Mouse (Mus musculus): ENCODE data around the gene Smg1. TPM values are rescaled to one million over a fixed set of nuclear protein-coding genes. Genes with fewer than 3 reads are reported as not detected.

Gene Smg1
- polyA plus RNA-seq, 1 experiment from 2014 or later: 22.4 TPM

DNA sequence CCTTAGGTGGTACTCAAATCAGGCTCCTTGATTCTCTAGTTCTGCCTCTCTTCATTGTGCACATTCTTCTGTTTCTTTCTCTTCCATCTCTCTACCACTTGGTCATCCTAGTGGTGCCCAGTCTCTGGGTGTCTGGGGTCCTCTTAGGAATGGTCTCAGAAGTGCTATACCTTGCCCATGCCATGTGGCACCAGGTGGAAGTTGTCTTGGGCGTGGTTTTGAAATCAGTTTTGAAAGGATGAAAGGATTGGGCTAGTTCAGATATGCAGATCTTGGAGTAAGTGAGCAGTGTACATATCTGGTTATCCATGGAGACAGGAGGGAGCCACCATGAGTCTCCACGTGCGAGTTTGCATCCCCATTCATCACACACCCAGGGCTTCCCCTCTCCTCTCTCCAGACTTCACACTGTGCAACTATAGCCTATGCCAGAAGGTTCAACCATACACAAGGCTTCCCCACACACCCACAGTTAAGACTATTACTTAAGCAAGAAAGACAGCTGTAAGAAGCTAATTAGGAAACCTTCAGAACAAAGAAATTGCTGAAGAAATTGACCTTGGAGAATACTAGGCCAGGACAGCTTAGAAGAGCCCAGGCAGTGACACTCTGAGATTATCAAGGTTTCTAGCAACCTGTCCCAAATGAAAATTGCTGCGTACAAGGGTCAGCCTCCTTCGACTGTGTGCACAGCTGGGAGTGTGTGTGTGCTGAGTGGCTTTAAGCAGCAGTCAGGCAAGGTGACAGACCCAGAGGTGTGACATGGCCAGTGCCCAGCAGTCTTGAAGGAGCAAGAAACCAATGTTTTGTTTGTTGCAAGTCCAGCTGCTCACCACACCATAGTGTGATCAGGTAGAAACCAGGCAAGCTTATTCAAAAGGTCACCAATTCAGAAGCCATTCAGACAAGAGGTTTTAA is 139.7 kb downstream of the Smg1 start:
- H3K27me3 ChIP-seq (ENCODE audit: control insufficient read depth, insufficient read depth, low read length): no peaks in the 10 kb centered on the region
- DNase-seq (ENCODE audit: low spot score): peak; percentile 52
- H3K4me1 ChIP-seq (replicated peaks; ENCODE audit: control insufficient read depth, insufficient read depth, low read length): no peaks in the 10 kb centered on the region
- H3K9me3 ChIP-seq (ENCODE audit: control insufficient read depth, low read length): no peaks in the 10 kb centered on the region
- peaks cover 8% of the 10 kb centered on the region; the same call in 1 of the 2 replicates for H3K36me3 ChIP-seq (ENCODE audit: control insufficient read depth, insufficient read depth, low read length)
- 42% methylated on average over 5 of the region's 5 CpGs for WGBS
- H3K27ac ChIP-seq (ENCODE audit: low read depth, low read length): peak overlapping the region; percentile 31; the same call in 1 of the 2 replicates
- H3K4me2 ChIP-seq (ENCODE audit: low read depth, low read length, severe bottlenecking): no peak overlapping the region
- peak; percentile 35 for ATAC-seq (replicated peaks; ENCODE audit: low FRiP score)
- H3K9ac ChIP-seq (ENCODE audit: low read length): no peak overlapping the region
- H3K4me3 ChIP-seq (ENCODE audit: low read depth, low read length): no peak overlapping the region

DNA sequence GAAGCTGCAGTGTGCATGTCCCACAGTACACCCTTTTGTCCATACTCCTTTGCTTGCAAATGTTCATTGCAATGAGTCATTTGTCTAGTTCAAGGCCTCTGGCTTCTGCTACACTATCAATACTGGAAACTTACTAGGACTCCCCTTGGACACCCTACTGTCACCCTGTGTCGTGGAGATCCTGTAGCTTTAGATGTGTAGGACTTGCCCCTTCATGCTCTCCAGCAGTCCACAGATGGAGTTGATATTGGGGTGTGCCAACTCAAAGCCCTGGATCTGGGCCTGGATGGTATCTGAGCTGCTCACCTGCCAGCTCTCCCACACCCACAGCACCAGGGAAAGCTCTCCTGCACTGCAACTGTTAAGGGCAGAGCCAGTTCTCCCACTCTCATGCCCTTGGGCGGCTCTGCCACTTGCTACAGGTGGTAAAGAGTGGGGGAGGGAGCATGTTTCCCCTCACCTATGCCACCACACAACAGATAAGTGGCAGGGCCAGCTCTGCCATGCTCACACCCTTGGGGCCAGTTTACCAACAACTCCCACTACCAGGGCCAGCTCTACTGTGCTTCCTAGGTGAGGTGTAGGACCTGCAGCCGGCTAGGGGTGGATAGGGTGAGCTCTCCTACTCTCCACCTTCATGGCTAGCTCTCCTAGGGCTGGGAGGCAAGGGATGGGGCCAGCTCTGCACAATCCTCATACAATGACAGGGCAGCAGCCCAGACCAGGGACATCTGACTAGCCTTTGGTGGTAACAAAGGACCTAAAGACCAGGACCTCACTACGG is 140.6 kb downstream of the Smg1 start:
- 46% methylated on average over 4 of the region's 4 CpGs for WGBS
- Histone ChIP-seq H3K27ac (ENCODE audit: low read depth, low read length) (peak overlapping the region; percentile 31; the same call in 1 of the 2 replicates), H3K4me3 (ENCODE audit: low read depth, low read length) (no peak overlapping the region)

DNA sequence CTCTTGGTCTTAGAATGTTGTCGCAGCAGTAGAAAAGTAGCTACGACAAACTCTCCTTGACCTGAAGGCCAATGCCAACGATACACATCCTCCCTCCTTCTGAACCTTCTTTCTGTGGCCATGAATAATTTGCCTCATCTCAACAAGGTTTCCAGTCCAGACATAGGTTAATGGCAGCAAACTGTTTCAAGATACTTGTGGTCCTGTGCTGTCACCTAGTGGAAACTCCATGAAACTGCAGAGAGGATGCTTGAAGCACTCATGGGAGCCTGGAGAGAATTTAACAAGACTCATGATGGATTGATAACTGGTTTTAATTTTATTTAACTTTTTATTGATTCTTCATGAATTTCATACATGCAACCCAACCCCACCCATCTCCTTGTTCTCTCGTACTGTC is 141.2 kb downstream of the Smg1 start:
- peak; percentile 65 for DNase-seq (ENCODE audit: low spot score)
- ATAC-seq (replicated peaks; ENCODE audit: low FRiP score): no peak
- no peaks in the 10 kb centered on the region for H3K27me3 ChIP-seq (ENCODE audit: control insufficient read depth, insufficient read depth, low read length)
- no peak overlapping the region for H3K4me3 ChIP-seq (ENCODE audit: low read depth, low read length)
- no peak overlapping the region for H3K4me2 ChIP-seq (ENCODE audit: low read depth, low read length, severe bottlenecking)
- no peaks in the 10 kb centered on the region for H3K9me3 ChIP-seq (ENCODE audit: control insufficient read depth, low read length)
- H3K27ac ChIP-seq (ENCODE audit: low read depth, low read length): no peak overlapping the region
- H3K36me3 ChIP-seq (ENCODE audit: control insufficient read depth, insufficient read depth, low read length): no peaks in the 10 kb centered on the region; the same call in 1 of the 2 replicates
- H3K4me1 ChIP-seq (replicated peaks; ENCODE audit: control insufficient read depth, insufficient read depth, low read length): no peaks in the 10 kb centered on the region
- 51% methylated on average over 4 of the region's 4 CpGs for WGBS
- H3K9ac ChIP-seq (ENCODE audit: low read length): no peak overlapping the region

More for the DNA sequence above, 140.6 kb downstream of the Smg1 start:
- Histone ChIP-seq H3K27me3 (ENCODE audit: control insufficient read depth, insufficient read depth, low read length) (no peaks in the 10 kb centered on the region), H3K4me1 (replicated peaks; ENCODE audit: control insufficient read depth, insufficient read depth, low read length) (no peaks in the 10 kb centered on the region), H3K36me3 (ENCODE audit: control insufficient read depth, insufficient read depth, low read length) (peaks cover under 1% of the 10 kb centered on the region; the same call in 1 of the 2 replicates), H3K9ac (ENCODE audit: low read length) (no peak overlapping the region), H3K9me3 (ENCODE audit: control insufficient read depth, low read length) (no peaks in the 10 kb centered on the region), H3K4me2 (ENCODE audit: low read depth, low read length, severe bottlenecking) (no peak overlapping the region)
- peak; percentile 43 for ATAC-seq (replicated peaks; ENCODE audit: low FRiP score)
- DNase-seq (ENCODE audit: low spot score): peak; percentile 59

DNA sequence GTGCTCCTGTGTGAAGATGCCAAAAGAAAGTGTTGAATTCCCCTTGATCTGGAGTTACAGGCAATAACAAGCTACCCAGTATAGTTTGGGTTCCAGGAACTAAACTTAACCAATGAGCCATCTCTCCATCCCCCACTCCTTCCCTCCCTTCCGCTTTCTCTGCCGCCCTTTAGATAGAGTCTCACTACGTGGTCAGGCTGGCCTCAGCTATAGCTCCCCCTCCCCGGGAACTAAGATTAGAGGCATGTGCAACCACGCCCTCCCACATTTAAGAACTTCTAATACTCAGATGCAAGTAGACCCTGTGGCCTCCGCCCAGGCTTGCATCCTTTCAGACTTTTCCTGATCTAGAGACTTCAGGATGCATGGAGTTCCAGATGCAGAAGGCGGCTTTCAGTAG is 145.9 kb downstream of the Smg1 start:
- Histone ChIP-seq H3K9ac (ENCODE audit: low read length) (no peak overlapping the region), H3K36me3 (ENCODE audit: control insufficient read depth, insufficient read depth, low read length) (no peaks in the 10 kb centered on the region), H3K4me2 (ENCODE audit: low read depth, low read length, severe bottlenecking) (no peak overlapping the region), H3K9me3 (ENCODE audit: control insufficient read depth, low read length) (no peaks in the 10 kb centered on the region), H3K27me3 (ENCODE audit: control insufficient read depth, insufficient read depth, low read length) (no peaks in the 10 kb centered on the region), H3K4me1 (replicated peaks; ENCODE audit: control insufficient read depth, insufficient read depth, low read length) (no peaks in the 10 kb centered on the region; the same call in 1 of the 2 replicates), H3K4me3 (ENCODE audit: low read depth, low read length) (no peak overlapping the region), H3K27ac (ENCODE audit: low read depth, low read length) (no peak overlapping the region)
- WGBS: 70% methylated on average over 7 of the region's 7 CpGs
- no peak for DNase-seq (ENCODE audit: low spot score)
- no peak for ATAC-seq (replicated peaks; ENCODE audit: low FRiP score)

Other genes with a start within 250 kb of the Smg1 start
- gene Rps15a, start 127.5 kb downstream of the Smg1 start, polyA plus RNA-seq (2014; fragmentation: Nextera tagmentation; extraction: Ambion mirVana): 574 and 627 TPM in 2 replicates
- 463 and 475 TPM in 2 replicates for gene Arl6ip1, start 114.0 kb downstream of the Smg1 start, polyA plus RNA-seq (2014; fragmentation: Nextera tagmentation; extraction: Ambion mirVana)
- 2.4 and 3.2 TPM in 2 replicates for gene Syt17, start 204.6 kb upstream of the Smg1 start, polyA plus RNA-seq (2014; fragmentation: Nextera tagmentation; extraction: Ambion mirVana)
- 0.61 and 1.1 TPM in 2 replicates for gene Itpripl2, start 248.3 kb upstream of the Smg1 start, polyA plus RNA-seq (2014; fragmentation: Nextera tagmentation; extraction: Ambion mirVana)

Data from forebrain, embryonic 11.5 days (tissue).